Mouse (Mus musculus): ENCODE measurements at regions not wholly inside any gene's neighbourhood (a gene's known extent, or its start where the extent isn't known, plus 50 kb on each side); places are given as distances from the start of the nearest gene placed in this dataset.

GRCm38 (mm10) chr15:62105483-62105882 is 1182.7 kb upstream of the A1bg start:
- no peak for DNase-seq

GRCm38 (mm10) chr15:62104653-62105052 is 1181.8 kb upstream of the A1bg start:
- DNase-seq, result peak; percentile 16 to 20

- no peak for DNase-seq
Observed at GRCm38 (mm10) chr15:62099683-62100082, 1176.9 kb upstream of the A1bg start.

- DNase-seq, result no peak
Observed at GRCm38 (mm10) chr15:62098791-62099660, 1176.2 kb upstream of the A1bg start.

GRCm38 (mm10) chr15:62096778-62097177 is 1174.0 kb upstream of the A1bg start:
- DNase-seq, result no peak

GRCm38 (mm10) chr15:62095198-62095597 is 1172.4 kb upstream of the A1bg start:
- DNase-seq, result no peak

GRCm38 (mm10) chr15:62093672-62094071 is 1170.9 kb upstream of the A1bg start:
- no peak for DNase-seq

- no peak for DNase-seq
Observed at GRCm38 (mm10) chr15:62092671-62093185, 1169.9 kb upstream of the A1bg start.

GRCm38 (mm10) chr15:62091746-62092659 is 1169.2 kb upstream of the A1bg start:
- DNase-seq, result no peak

GRCm38 (mm10) chr15:62091144-62091543 is 1168.3 kb upstream of the A1bg start:
- no peak for DNase-seq

GRCm38 (mm10) chr15:62088341-62088740 is 1165.5 kb upstream of the A1bg start:
- no peak for DNase-seq

GRCm38 (mm10) chr15:62087755-62088154 is 1164.9 kb upstream of the A1bg start:
- DNase-seq, result no peak

GRCm38 (mm10) chr15:62086037-62086436 is 1163.2 kb upstream of the A1bg start:
- no peak for DNase-seq

- no peak for DNase-seq
Observed at GRCm38 (mm10) chr15:62083347-62083746, 1160.5 kb upstream of the A1bg start.

- no peak for DNase-seq
Observed at GRCm38 (mm10) chr15:62082539-62082938, 1159.7 kb upstream of the A1bg start.

- peak; percentile 24 to 36 for DNase-seq
Observed at GRCm38 (mm10) chr15:62079155-62080109, 1156.6 kb upstream of the A1bg start.

- no peak for DNase-seq
Observed at GRCm38 (mm10) chr15:62076552-62077234, 1153.9 kb upstream of the A1bg start.

GRCm38 (mm10) chr15:62074735-62075134 is 1151.9 kb upstream of the A1bg start:
- no peak for DNase-seq

GRCm38 (mm10) chr15:62073595-62073994 is 1150.8 kb upstream of the A1bg start:
- no peak for DNase-seq

GRCm38 (mm10) chr15:62071311-62071710 is 1148.5 kb upstream of the A1bg start:
- no peak for DNase-seq

- no peak for DNase-seq
Observed at GRCm38 (mm10) chr15:62068422-62069160, 1145.8 kb upstream of the A1bg start.

Measured in cerebellum, adult 18-20 months (tissue).